In genomic region chr6:105892838-105893237, GRCm38 (mm10) we compare ENCODE assay signal across 17 mouse cellular contexts.
"Had no signal": no experiment of that assay in that cellular context is flagged by ENCODE, and none has a peak within 500 bp of the region (broad histone marks: within the 10 kb centered on the region; RNA-seq: fewer than 3 reads in every experiment).

No protein-coding gene starts in this region.

- ATAC-seq: intestine, embryonic 15.5 days had no signal

- H3K27me3 ChIP-seq: intestine, embryonic 15.5 days; limb, embryonic 13.5 days; liver, embryonic 13.5 days; stomach, embryonic 15.5 days had no signal

- H3K36me3 ChIP-seq: intestine, embryonic 15.5 days; limb, embryonic 13.5 days; liver, embryonic 13.5 days; stomach, embryonic 15.5 days had no signal

- DNase-seq: kidney, adult 2 months; kidney, postnatal 25 days; layer of hippocampus, postnatal 36 days; liver; liver, embryonic 13.5 days; lung, adult 2 months; lung, postnatal 14 days; lung, postnatal 4 days; midbrain, embryonic 14.5 days; right cerebral cortex, postnatal 25 days; spleen, adult 18-20 months; thymus, postnatal 25 days had no signal

- H3K4me1 ChIP-seq: intestine, embryonic 15.5 days; limb, embryonic 13.5 days; liver, embryonic 13.5 days; stomach, embryonic 15.5 days had no signal

- H3K9me3 ChIP-seq: intestine, embryonic 15.5 days; limb, embryonic 13.5 days; liver, embryonic 13.5 days; stomach, embryonic 15.5 days had no signal

- H3K27ac ChIP-seq: intestine, embryonic 15.5 days; left cerebral cortex, adult 2 months; limb, embryonic 13.5 days; liver, embryonic 13.5 days; stomach, embryonic 15.5 days had no signal

- H3K4me3 ChIP-seq: intestine, embryonic 15.5 days; left cerebral cortex, adult 2 months; limb, embryonic 13.5 days; liver, embryonic 13.5 days; stomach, embryonic 15.5 days had no signal

- H3K4me2 ChIP-seq: intestine, embryonic 15.5 days; limb, embryonic 13.5 days; liver, embryonic 13.5 days; midbrain, embryonic 11.5 days; stomach, embryonic 15.5 days had no signal

- H3K9ac ChIP-seq: intestine, embryonic 15.5 days; limb, embryonic 13.5 days; liver, embryonic 13.5 days; stomach, embryonic 15.5 days had no signal
